Mouse (Mus musculus): ENCODE results near the gene Spib. TPM values are rescaled to one million over a fixed set of nuclear protein-coding genes. Genes with fewer than 3 reads are reported as not detected.

Gene Spib
- polyA plus RNA-seq, 1 experiment from 2014 or later = not detected

- no peak overlapping the region for H3K4me2 ChIP-seq (ENCODE audit: low read length)
- H3K27me3 ChIP-seq (replicated peaks; ENCODE audit: control insufficient read depth, insufficient read depth, low read length) = no peaks in the 10 kb centered on the region
- H3K4me3 ChIP-seq (replicated peaks; ENCODE audit: low read length) = no peak overlapping the region
- H3K9ac ChIP-seq (replicated peaks; ENCODE audit: low read depth, low read length) = no peak overlapping the region
- no peak overlapping the region for H3K27ac ChIP-seq (ENCODE audit: low read length)
- peaks cover 2% of the 10 kb centered on the region for H3K4me1 ChIP-seq (replicated peaks; ENCODE audit: control insufficient read depth, insufficient read depth, low read length)
- no peaks in the 10 kb centered on the region for H3K36me3 ChIP-seq (ENCODE audit: control insufficient read depth, insufficient read depth)
- 88% methylated on average over 29 of the region's 29 CpGs for WGBS
- ATAC-seq = no peak
- no peaks in the 10 kb centered on the region for H3K9me3 ChIP-seq (ENCODE audit: control insufficient read depth, low read length)
Observed at GRCm38 (mm10) chr7:44532918-44533745, 1.3 kb upstream of the Spib start.

- H3K9ac ChIP-seq (replicated peaks; ENCODE audit: low read depth, low read length) = no peak overlapping the region
- H3K4me3 ChIP-seq (replicated peaks; ENCODE audit: low read length) = no peak overlapping the region
- 51% methylated on average over 5 of the region's 5 CpGs for WGBS
- peaks cover 7% of the 10 kb centered on the region for H3K4me1 ChIP-seq (replicated peaks; ENCODE audit: control insufficient read depth, insufficient read depth, low read length)
- H3K9me3 ChIP-seq (ENCODE audit: control insufficient read depth, low read length) = no peaks in the 10 kb centered on the region
- no peak overlapping the region for H3K27ac ChIP-seq (ENCODE audit: low read length)
- H3K36me3 ChIP-seq (ENCODE audit: control insufficient read depth, insufficient read depth) = no peaks in the 10 kb centered on the region
- H3K27me3 ChIP-seq (replicated peaks; ENCODE audit: control insufficient read depth, insufficient read depth, low read length) = no peaks in the 10 kb centered on the region
- ATAC-seq = no peak
- no peak overlapping the region for H3K4me2 ChIP-seq (ENCODE audit: low read length)
Observed at GRCm38 (mm10) chr7:44531207-44531606, 664 bp downstream of the Spib start.

- H3K9ac ChIP-seq (replicated peaks; ENCODE audit: low read depth, low read length) = no peak overlapping the region
- WGBS = 71% methylated on average over 3 of the region's 3 CpGs
- no peaks in the 10 kb centered on the region for H3K36me3 ChIP-seq (ENCODE audit: control insufficient read depth, insufficient read depth)
- no peak overlapping the region for H3K4me3 ChIP-seq (replicated peaks; ENCODE audit: low read length)
- no peaks in the 10 kb centered on the region for H3K9me3 ChIP-seq (ENCODE audit: control insufficient read depth, low read length)
- H3K4me1 ChIP-seq (replicated peaks; ENCODE audit: control insufficient read depth, insufficient read depth, low read length) = peaks cover 7% of the 10 kb centered on the region
- H3K4me2 ChIP-seq (ENCODE audit: low read length) = no peak overlapping the region
- H3K27ac ChIP-seq (ENCODE audit: low read length) = no peak overlapping the region
- no peaks in the 10 kb centered on the region for H3K27me3 ChIP-seq (replicated peaks; ENCODE audit: control insufficient read depth, insufficient read depth, low read length)
- ATAC-seq = no peak
Observed at GRCm38 (mm10) chr7:44530507-44530906, 1.4 kb downstream of the Spib start.

GRCm38 (mm10) chr7:44529518-44529917, 2.4 kb downstream of the Spib start:
- no peak overlapping the region for H3K27ac ChIP-seq (ENCODE audit: low read length)
- H3K4me3 ChIP-seq (replicated peaks; ENCODE audit: low read length) = no peak overlapping the region
- ATAC-seq = no peak
- H3K27me3 ChIP-seq (replicated peaks; ENCODE audit: control insufficient read depth, insufficient read depth, low read length) = no peaks in the 10 kb centered on the region
- H3K9ac ChIP-seq (replicated peaks; ENCODE audit: low read depth, low read length) = no peak overlapping the region
- peaks cover 12% of the 10 kb centered on the region for H3K4me1 ChIP-seq (replicated peaks; ENCODE audit: control insufficient read depth, insufficient read depth, low read length)
- 77% methylated on average over 5 of the region's 5 CpGs for WGBS
- H3K9me3 ChIP-seq (ENCODE audit: control insufficient read depth, low read length) = no peaks in the 10 kb centered on the region
- H3K36me3 ChIP-seq (ENCODE audit: control insufficient read depth, insufficient read depth) = no peaks in the 10 kb centered on the region
- no peak overlapping the region for H3K4me2 ChIP-seq (ENCODE audit: low read length)

DNA sequence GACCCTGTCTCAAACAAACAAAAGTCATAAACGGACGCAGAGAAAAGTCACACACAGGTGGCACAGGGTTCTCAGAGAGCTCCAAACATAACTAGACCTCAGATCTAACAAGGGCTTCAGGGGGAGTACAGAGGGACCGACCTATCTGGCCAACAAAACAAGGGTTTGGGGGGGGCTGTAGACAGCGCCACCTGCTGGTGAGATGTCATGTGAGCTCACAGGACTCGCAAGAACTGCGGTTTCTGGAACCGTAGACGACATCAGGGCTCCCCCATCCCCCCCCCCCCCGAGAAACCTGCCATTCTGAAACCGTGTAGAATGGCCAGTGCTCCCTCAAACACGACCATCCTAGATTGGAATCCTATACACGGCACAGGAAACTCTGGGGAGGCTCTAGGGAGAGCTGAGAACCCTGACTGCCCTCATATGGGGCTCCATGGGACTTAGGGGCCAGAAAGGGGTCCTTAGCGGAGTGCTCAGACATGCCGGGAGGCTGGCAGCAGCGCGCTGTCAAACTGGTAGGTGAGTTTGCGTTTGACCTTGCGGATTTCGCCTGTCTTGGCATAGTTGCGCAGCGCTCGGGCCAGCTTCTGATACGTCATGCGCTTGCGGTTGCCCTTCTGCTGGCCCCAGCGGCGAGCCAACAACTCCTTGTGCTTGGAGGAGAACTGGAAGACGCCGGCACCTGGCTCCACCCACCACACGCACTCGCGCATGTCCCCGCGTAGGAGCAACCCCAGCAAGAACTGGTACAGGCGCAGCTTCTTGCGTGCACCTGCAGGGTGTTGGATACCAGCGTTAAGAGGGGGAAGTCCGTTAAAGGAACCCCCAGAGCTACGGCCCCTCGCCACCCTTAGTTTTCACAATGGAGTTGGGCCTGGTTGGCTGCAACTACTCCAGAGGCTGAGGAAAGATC, 4.1 kb downstream of the Spib start:
- Histone ChIP-seq H3K27ac (ENCODE audit: low read length) (no peak overlapping the region), H3K4me3 (replicated peaks; ENCODE audit: low read length) (peak overlapping the region; percentile 44), H3K4me1 (replicated peaks; ENCODE audit: control insufficient read depth, insufficient read depth, low read length) (peaks cover 12% of the 10 kb centered on the region), H3K4me2 (ENCODE audit: low read length) (peak overlapping the region; percentile 81), H3K9ac (replicated peaks; ENCODE audit: low read depth, low read length) (peak overlapping the region; percentile 52), H3K36me3 (ENCODE audit: control insufficient read depth, insufficient read depth) (no peaks in the 10 kb centered on the region), H3K27me3 (replicated peaks; ENCODE audit: control insufficient read depth, insufficient read depth, low read length) (0 out of 2 replicates have a peak, but pooled peaks cover 8% of the 10 kb centered on the region), H3K9me3 (ENCODE audit: control insufficient read depth, low read length) (no peaks in the 10 kb centered on the region)
- ATAC-seq = peak; percentile 47; the same call in 1 of the 2 replicates
- WGBS = 4% methylated on average over 40 of the region's 40 CpGs

- Histone ChIP-seq H3K27ac (ENCODE audit: low read length) (no peak overlapping the region), H3K27me3 (replicated peaks; ENCODE audit: control insufficient read depth, insufficient read depth, low read length) (peaks cover 12% of the 10 kb centered on the region; the same call in 1 of the 2 replicates), H3K9me3 (ENCODE audit: control insufficient read depth, low read length) (no peaks in the 10 kb centered on the region), H3K4me3 (replicated peaks; ENCODE audit: low read length) (no peak overlapping the region), H3K4me1 (replicated peaks; ENCODE audit: control insufficient read depth, insufficient read depth, low read length) (peaks cover 14% of the 10 kb centered on the region), H3K4me2 (ENCODE audit: low read length) (no peak overlapping the region), H3K36me3 (ENCODE audit: control insufficient read depth, insufficient read depth) (no peaks in the 10 kb centered on the region), H3K9ac (replicated peaks; ENCODE audit: low read depth, low read length) (no peak overlapping the region)
- WGBS = 88% methylated on average over 14 of the region's 14 CpGs
- ATAC-seq = no peak
Observed at GRCm38 (mm10) chr7:44526414-44527154, 5.3 kb downstream of the Spib start.

DNA sequence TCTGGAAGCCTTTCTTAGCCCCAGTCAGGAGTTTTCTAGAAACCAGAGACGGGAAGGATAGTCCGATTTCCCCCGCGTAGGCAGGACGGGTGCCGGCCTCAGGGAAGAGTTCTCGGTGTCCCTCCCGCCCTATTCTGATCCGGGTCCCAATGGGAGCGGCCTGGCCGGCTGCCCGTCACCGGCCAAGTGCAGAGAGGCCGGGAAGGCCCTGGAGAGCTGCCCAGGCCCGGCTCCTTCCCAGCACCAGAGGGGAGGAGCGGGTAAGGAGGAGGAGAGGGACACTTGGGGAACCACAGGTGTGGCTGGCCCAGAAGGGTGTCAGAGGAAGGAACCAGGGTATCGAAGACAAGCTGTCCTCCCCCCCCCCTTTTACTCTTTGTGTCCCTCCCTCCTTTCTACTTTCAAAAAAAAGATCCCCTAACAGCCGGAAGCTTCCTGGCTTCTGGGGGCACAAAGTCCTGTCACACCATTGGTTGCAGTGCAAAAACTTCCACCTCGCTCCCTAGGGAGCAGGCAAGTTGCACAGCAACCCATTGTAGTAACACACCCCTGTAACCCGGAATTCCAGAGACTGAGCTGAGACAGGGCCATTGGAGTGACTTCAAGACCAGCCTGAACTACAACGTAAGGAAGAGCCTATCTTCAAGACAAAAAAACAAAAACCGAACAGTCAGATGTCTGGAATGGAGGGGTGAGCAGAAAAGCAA, 6.6 kb downstream of the Spib start:
- ATAC-seq = no peak
- Histone ChIP-seq H3K4me1 (replicated peaks; ENCODE audit: control insufficient read depth, insufficient read depth, low read length) (peaks cover 16% of the 10 kb centered on the region), H3K4me2 (ENCODE audit: low read length) (peak overlapping the region; percentile 23), H3K4me3 (replicated peaks; ENCODE audit: low read length) (no peak overlapping the region), H3K27me3 (replicated peaks; ENCODE audit: control insufficient read depth, insufficient read depth, low read length) (peaks cover 12% of the 10 kb centered on the region; the same call in 1 of the 2 replicates), H3K36me3 (ENCODE audit: control insufficient read depth, insufficient read depth) (no peaks in the 10 kb centered on the region), H3K9me3 (ENCODE audit: control insufficient read depth, low read length) (no peaks in the 10 kb centered on the region), H3K27ac (ENCODE audit: low read length) (no peak overlapping the region), H3K9ac (replicated peaks; ENCODE audit: low read depth, low read length) (no peak overlapping the region)
- 12% methylated on average over 22 of the region's 22 CpGs for WGBS

- 34% methylated on average over 12 of the region's 12 CpGs for WGBS
- peak within 1 kb of the TSS; percentile 23 for H3K4me2 ChIP-seq (ENCODE audit: low read length)
- ATAC-seq = no peak
- H3K9ac ChIP-seq (replicated peaks; ENCODE audit: low read depth, low read length) = no peak within 1 kb of the TSS
- H3K27ac ChIP-seq (ENCODE audit: low read length) = no peak within 1 kb of the TSS
- no peak within 1 kb of the TSS for H3K4me3 ChIP-seq (replicated peaks; ENCODE audit: low read length)
- no peaks in the 10 kb centered on the region for H3K9me3 ChIP-seq (ENCODE audit: control insufficient read depth, low read length)
- peaks cover 16% of the 10 kb centered on the region for H3K4me1 ChIP-seq (replicated peaks; ENCODE audit: control insufficient read depth, insufficient read depth, low read length)
- H3K27me3 ChIP-seq (replicated peaks; ENCODE audit: control insufficient read depth, insufficient read depth, low read length) = peaks cover 12% of the 10 kb centered on the region; the same call in 1 of the 2 replicates
- no peaks in the 10 kb centered on the region for H3K36me3 ChIP-seq (ENCODE audit: control insufficient read depth, insufficient read depth)
Observed at GRCm38 (mm10) chr7:44524502-44524901, 7.4 kb downstream of the Spib start, which contains the start of gene Mybpc2. Gene Mybpc2, minus strand, starts transcription at chr7:44524656.
